Mouse (Mus musculus): ENCODE data around the gene Slc6a2.
A peak's percentile ranks its signal among the peaks of the same experiment; 100 is the strongest.

The Slc6a2 gene

DNA sequence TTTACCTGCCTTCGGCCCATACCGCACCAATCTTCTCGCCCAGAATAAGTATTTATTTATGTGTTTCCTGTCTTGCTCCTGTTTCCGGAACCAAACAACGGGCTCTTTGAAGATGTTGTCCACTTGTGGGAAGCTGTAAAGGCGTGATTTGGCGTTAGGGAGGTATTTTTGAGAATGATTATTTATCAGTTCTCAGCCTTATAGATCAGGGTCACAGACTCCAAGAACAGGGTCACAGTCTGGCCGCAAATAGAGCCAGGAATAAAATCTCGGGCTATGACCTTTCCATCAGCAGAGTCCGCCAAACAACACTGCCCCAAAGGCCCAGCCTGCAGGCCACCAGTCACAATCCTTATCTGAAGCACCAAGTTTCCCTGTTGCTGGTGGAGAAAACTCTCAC, at the start of gene Slc6a2:
TSS of gene Slc6a2 (plus strand) at position 301 of the 400 bp plus-strand sequence.
- DNase-seq (ENCODE audit: low spot score) = no peak

DNA sequence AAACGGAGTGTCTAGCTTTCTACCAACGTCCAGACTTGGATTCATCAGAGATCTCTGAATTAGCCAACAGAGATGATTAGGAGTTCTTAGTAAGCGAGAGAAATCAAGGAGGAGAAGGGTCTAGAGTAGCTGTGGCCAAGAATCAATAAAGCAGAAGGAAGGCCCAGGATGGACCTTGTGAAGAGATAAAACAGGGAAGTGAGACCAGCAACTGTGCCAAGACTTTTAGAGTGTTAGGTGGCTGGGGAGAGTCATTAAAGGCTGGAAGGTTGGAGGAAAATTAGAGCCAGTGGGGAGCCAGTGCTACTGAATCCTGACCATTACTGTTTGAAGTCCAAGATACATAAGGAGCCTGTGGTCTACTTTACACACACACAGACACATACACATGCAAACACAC, 48.4 kb upstream of the Slc6a2 start:
- no peak for DNase-seq (ENCODE audit: low spot score)

- DNase-seq (ENCODE audit: low spot score) = no peak
Measured at GRCm38 (mm10) chr8:92913396-92913795, 46.5 kb upstream of the Slc6a2 start.

DNA sequence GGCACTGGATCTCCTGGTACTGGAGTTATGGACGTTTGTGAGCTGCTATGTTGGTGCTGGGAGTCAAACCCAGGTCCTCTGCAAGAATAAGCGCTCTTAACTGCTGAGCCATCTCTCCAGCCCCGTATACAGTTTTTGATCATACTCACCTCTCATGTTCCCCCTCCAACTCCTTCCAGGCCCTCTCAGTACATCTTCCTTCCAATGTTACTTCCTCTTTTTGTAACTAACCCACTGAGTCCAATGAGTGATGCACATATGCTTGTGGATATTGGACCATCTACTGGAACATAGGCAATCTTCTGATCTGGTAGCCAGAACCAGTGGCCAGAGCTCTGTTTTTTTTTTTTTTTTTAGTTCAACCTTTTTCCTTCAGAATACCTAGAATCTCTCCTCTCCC, 43.8 kb upstream of the Slc6a2 start:
- no peak for DNase-seq (ENCODE audit: low spot score)

- DNase-seq (ENCODE audit: low spot score) = no peak
Measured at GRCm38 (mm10) chr8:92921768-92922167, 38.1 kb upstream of the Slc6a2 start.

- DNase-seq (ENCODE audit: low spot score) = no peak
Measured at GRCm38 (mm10) chr8:92928986-92929385, 30.9 kb upstream of the Slc6a2 start.

- no peak for DNase-seq (ENCODE audit: low spot score)
Measured at GRCm38 (mm10) chr8:92938056-92938455, 21.8 kb upstream of the Slc6a2 start.

- no peak for DNase-seq (ENCODE audit: low spot score)
Measured at GRCm38 (mm10) chr8:92949071-92949470, 10.8 kb upstream of the Slc6a2 start.

- no peak for DNase-seq (ENCODE audit: low spot score)
Measured at GRCm38 (mm10) chr8:92950639-92951371, 9.1 kb upstream of the Slc6a2 start.

- DNase-seq (ENCODE audit: low spot score) = no peak
Measured at GRCm38 (mm10) chr8:92954044-92954443, 5.8 kb upstream of the Slc6a2 start.

DNA sequence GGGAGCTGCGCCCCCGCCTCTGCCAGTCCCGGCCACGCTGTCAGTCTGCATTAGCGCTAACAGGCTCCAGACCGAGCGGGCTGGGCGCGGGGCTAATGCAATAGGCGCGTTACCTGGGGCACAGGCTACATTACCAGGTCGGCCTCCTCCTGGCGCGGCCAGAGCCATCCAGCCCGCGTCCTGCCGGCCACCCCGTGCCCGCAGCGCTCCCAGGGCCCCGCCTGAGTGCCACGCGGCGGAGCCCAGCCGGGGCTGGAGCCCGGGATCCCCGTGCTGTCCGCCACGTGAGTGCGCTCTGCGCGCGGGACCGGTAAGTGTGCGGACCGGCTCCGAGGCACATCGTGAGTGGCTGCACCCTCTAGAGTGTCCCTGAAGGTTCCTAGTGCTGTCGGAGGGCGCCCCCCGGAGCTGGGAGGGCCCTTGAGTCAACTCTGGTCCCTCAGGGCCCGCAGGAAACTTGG, 602 bp downstream of the Slc6a2 start:
- no peak for DNase-seq (ENCODE audit: low spot score)

DNA sequence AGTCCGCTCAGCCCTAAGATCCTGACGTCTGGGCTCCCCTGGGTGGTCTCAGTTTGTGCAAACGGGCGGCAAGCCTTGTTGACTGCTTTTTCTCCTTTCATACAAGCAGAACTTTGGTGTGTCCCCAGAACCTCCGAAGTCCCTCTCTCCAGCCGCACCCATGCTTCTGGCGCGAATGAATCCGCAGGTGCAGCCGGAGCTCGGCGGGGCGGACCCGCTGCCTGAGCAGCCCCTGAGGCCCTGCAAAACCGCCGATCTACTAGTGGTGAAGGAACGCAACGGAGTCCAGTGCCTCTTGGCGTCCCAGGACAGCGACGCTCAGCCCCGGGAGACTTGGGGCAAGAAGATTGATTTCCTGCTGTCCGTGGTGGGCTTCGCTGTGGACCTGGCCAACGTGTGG, 1.2 kb downstream of the Slc6a2 start:
- no peak for DNase-seq (ENCODE audit: low spot score)

GRCm38 (mm10) chr8:92964556-92964955, 4.7 kb downstream of the Slc6a2 start:
- no peak for DNase-seq (ENCODE audit: low spot score)

DNA sequence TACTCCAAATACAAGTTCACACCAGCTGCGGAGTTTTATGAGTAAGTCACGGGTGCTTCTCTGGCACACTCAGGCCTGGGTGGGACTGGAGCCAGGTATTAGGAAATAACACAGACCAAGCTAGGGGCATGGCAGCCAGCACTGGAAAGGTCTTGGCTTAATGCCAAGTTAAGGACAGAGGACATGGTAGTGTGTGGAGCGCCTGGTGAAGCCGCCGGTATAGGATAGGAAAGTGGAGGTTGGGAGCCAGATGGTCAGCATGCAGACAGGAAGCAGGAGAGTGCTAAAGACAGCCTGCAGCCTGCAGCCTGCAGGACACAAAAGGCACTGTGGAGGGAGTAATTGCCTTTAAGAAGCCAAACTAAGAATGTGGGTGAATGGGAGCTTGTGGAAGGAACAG, 13.1 kb downstream of the Slc6a2 start:
- no peak for DNase-seq (ENCODE audit: low spot score)

DNA sequence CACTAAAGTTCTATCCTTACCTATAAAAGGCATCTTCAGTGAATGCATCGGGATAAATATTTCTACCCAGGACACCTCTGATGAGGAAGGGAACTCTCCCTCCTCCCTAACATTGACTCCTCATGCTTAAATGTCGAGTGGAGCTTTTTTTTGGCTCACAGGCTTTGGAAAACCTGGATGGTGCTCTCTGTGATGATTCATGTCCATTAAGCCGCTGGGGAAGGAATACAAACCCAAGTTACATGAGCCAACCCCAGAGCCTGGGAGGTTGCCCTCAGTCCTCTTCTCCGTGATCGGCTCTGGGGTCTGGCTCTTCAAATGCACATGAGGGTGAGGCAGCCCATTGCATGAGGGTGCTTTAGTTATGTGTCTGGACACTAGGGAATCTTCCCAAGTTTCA, 16.8 kb downstream of the Slc6a2 start:
- DNase-seq (ENCODE audit: low spot score) = no peak

DNA sequence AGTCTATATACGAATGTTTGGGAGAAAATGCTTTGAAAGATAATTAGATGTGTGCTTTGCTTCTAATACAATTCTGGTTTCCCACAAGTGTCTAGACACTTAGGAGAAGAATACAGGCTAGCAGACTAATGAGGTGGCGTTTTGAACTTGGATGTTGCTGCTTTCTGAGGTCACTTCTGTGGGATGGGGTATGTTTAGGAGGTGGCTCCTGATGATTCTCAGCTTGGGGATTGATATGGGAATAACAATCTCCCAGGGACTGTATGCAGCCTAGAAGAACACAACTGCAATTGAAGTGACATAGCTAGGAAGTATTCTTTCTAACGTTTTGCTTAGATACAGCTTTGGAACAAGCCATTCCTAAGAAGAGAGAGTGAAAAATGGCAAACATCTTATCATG, 22.6 kb downstream of the Slc6a2 start:
- no peak for DNase-seq (ENCODE audit: low spot score)

DNA sequence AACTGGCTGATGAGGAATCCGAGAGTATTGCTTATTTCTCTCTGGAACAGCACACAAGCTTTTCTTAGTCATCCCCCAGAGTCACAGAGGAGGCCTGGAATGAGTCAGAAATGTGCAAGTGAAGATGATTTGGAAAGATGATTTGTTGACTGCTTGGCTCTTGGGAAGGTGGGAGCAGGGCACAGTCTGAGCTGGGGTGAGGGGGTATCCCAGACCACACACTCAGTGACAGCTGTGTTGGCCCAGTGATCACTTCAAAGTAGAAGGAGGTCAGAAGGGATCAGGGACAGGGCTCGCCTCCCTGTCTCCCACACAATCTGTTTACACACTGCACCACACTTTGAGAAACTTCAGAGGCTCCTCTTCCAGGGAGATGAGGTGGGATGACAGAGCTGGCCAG, 24.5 kb downstream of the Slc6a2 start:
- DNase-seq (ENCODE audit: low spot score) = no peak

GRCm38 (mm10) chr8:92996840-92997239, 37.0 kb downstream of the Slc6a2 start:
- DNase-seq (ENCODE audit: low spot score) = no peak

- DNase-seq (ENCODE audit: low spot score) = peak; percentile 16
Measured at GRCm38 (mm10) chr8:92998600-92998999, 38.7 kb downstream of the Slc6a2 start.

DNA sequence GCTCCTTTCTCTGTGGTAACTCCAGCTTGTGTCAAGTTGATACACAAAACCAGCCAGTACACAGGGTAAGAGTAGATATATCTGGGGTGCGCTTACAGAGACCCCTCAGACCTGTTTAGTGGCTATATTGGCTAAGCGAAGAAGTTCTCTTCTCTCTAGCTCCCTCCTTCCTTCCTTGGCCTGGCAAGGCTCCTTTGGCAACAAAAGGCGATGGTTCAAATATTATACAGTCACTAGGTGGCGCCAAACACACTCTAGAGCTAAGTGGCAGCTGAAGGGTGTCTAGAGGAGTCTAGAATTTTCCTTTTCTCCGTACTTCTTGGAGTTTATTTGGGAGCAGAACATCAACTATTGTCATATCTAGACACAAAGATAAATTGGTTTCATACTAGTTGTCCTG, 50.4 kb downstream of the Slc6a2 start:
- peak; percentile 8 for DNase-seq (ENCODE audit: low spot score)

DNA sequence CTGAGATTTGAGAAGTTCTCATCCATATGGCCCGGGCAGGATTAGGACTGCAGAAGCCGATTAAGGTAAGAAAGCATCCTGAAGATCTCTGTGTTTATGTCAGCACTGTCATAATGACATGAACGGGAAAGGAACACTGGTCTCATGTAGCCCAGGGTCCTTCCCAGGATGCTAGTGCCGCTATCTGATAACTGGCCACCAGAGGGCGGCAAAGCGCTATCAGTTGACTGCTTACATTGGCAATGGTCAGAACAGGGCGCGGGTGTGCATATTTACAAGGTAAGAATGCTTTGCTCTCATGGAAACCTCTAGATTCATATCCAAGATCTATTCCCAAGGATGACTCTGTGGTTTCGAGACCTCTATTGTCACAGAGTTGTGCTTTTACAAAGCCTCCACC, 51.6 kb downstream of the Slc6a2 start:
- peak; percentile 21 for DNase-seq (ENCODE audit: low spot score)

DNA sequence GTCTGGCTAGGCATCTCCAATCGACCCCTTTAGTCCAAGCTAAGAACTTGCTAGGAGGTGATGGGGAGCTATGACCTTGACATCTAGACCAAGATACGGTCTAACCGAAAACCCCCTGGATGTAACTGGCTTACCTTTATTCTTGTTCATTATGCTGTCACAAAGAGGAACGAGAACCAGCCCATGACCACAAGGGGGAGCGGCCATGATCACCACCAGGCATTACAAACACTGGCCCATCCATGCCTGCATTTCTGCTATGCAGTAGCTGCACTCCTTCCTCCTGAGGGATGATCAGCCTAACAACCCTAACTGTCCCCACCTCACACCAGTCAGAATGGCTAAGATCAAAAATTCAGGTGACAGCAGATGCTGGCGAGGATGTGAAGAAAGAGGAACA, 52.3 kb downstream of the Slc6a2 start:
- no peak for DNase-seq (ENCODE audit: low spot score)

- DNase-seq (ENCODE audit: low spot score) = no peak
Measured at GRCm38 (mm10) chr8:93014300-93014699, 54.4 kb downstream of the Slc6a2 start.

DNA sequence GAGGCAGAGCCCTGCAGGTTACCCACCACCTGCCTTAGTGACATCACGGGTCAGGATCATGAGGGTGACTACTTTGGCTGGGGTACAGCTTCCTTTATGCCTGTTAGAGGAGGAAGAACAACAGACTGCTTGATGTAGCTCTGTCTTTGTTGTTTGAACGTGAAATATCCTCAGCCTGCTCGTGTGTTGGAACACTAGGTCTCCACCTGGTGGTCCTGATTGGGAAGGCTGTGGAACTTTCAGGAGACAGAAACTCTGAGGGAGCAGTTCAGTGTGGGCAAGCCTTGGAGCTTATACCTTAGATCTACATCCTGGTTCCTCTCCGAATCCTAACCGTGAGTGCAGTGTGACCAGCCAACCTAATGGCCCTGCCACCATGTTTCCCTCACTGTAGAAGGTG, 61.9 kb downstream of the Slc6a2 start:
- no peak for DNase-seq (ENCODE audit: low spot score)
